Mouse (Mus musculus) myocyte (in vitro differentiated cells): ENCODE data around the gene 1700069L16Rik. TPM values are rescaled to one million over a fixed set of nuclear protein-coding genes. Genes with fewer than 3 reads are reported as not detected.

Experiments
- H3K27me3 ChIP-seq: one replicate; pipeline ENCODE4 v1.6.1; 2011; ENCODE audit not compliant: control insufficient read depth, insufficient read depth, insufficient read length
- H3K36me3 ChIP-seq: one replicate; pipeline ENCODE4 v1.6.1; 2011; ENCODE audit not compliant: control insufficient read depth, insufficient read depth
- H3K4me2 ChIP-seq: one replicate; pipeline ENCODE4 v1.6.1; 2011; ENCODE audit warnings: low read depth, control low read depth
- H3K4me3 ChIP-seq: one replicate; pipeline ENCODE4 v1.5.1; 2011; ENCODE audit warnings: mild to moderate bottlenecking, control low read depth, moderate library complexity
- H3K79me2 ChIP-seq: one replicate; pipeline ENCODE4 v1.6.1; 2011; ENCODE audit not compliant: control insufficient read depth, insufficient read depth
- H3ac ChIP-seq: one replicate; pipeline ENCODE4 v1.6.1; 2011; ENCODE audit not compliant: control insufficient read depth, insufficient read length
- CEBPB ChIP-seq: IDR thresholded peaks from 2 replicates; pipeline ENCODE4 v1.6.1; 2011; ENCODE audit warnings: mild to moderate bottlenecking, moderate library complexity; ENCODE audit not compliant: poor library complexity, insufficient read depth, severe bottlenecking
- E2F4 ChIP-seq: IDR thresholded peaks from one replicate; pipeline ENCODE4 v1.6.1; 2011; ENCODE audit warnings: mild to moderate bottlenecking, control low read depth, moderate library complexity; ENCODE audit not compliant: insufficient read depth
- MAX ChIP-seq: IDR thresholded peaks from one replicate; pipeline ENCODE4 v1.6.1; 2011; ENCODE audit warnings: low read depth, mild to moderate bottlenecking, control low read depth
- MYOD1 ChIP-seq, 3 experiments: IDR thresholded peaks; one replicate each; pipeline ENCODE4 v1.6.1; 2011; ENCODE audit warnings: control low read depth in 2 of 3, low read depth in 2 of 3, mild to moderate bottlenecking in 2 of 3, moderate library complexity in 1 of 3; ENCODE audit not compliant: insufficient read length in 2 of 3, control insufficient read depth in 1 of 3
- MYOG ChIP-seq, 3 experiments: IDR thresholded peaks; one replicate each; pipeline ENCODE4 v1.6.1; 2011; ENCODE audit warnings: control low read depth in 2 of 3, low read depth in 2 of 3, mild to moderate bottlenecking in 2 of 3; ENCODE audit not compliant: insufficient read length in 2 of 3, control insufficient read depth in 1 of 3, insufficient read depth in 1 of 3
- POLR2A ChIP-seq: IDR thresholded peaks from one replicate; pipeline ENCODE4 v1.6.1; 2011; ENCODE audit warnings: low read depth, mild to moderate bottlenecking, control low read depth, moderate library complexity; ENCODE audit not compliant: insufficient read length
- POLR2AphosphoS2 ChIP-seq: IDR thresholded peaks from one replicate; pipeline ENCODE4 v1.6.1; 2011; ENCODE audit warnings: low read depth, control low read depth; ENCODE audit not compliant: insufficient read length
- REST ChIP-seq: IDR thresholded peaks from one replicate; pipeline ENCODE4 v1.6.1; 2011; ENCODE audit warnings: mild to moderate bottlenecking, control low read depth, moderate library complexity; ENCODE audit not compliant: insufficient read depth, insufficient read length
- SRF ChIP-seq: IDR thresholded peaks from one replicate; pipeline ENCODE4 v1.6.1; 2011; ENCODE audit warnings: low read depth; ENCODE audit not compliant: control insufficient read depth, insufficient read length
- TCF12 ChIP-seq: IDR thresholded peaks from one replicate; pipeline ENCODE4 v1.6.1; 2011; ENCODE audit warnings: mild to moderate bottlenecking, control low read depth; ENCODE audit not compliant: poor library complexity, insufficient read depth, severe bottlenecking
- TCF3 ChIP-seq: IDR thresholded peaks from one replicate; pipeline ENCODE4 v1.6.1; 2011; ENCODE audit warnings: low read depth, control low read depth; ENCODE audit not compliant: insufficient read length
- USF1 ChIP-seq: IDR thresholded peaks from one replicate; pipeline ENCODE4 v1.6.1; 2011; ENCODE audit warnings: low read depth, mild to moderate bottlenecking, control low read depth, moderate library complexity
- polyA plus RNA-seq: library from polyadenylated mRNA; unstranded; fragments of >200 nt; fragmentation: generic; extraction: Trizol; gene quantifications from one replicate; pipeline ENCODE4 v1.2.1, GENCODE M21; 2012; ENCODE audit warnings: missing spikeins

The 1700069L16Rik gene
- polyA plus RNA-seq, 1 experiment: not detected

DNA sequence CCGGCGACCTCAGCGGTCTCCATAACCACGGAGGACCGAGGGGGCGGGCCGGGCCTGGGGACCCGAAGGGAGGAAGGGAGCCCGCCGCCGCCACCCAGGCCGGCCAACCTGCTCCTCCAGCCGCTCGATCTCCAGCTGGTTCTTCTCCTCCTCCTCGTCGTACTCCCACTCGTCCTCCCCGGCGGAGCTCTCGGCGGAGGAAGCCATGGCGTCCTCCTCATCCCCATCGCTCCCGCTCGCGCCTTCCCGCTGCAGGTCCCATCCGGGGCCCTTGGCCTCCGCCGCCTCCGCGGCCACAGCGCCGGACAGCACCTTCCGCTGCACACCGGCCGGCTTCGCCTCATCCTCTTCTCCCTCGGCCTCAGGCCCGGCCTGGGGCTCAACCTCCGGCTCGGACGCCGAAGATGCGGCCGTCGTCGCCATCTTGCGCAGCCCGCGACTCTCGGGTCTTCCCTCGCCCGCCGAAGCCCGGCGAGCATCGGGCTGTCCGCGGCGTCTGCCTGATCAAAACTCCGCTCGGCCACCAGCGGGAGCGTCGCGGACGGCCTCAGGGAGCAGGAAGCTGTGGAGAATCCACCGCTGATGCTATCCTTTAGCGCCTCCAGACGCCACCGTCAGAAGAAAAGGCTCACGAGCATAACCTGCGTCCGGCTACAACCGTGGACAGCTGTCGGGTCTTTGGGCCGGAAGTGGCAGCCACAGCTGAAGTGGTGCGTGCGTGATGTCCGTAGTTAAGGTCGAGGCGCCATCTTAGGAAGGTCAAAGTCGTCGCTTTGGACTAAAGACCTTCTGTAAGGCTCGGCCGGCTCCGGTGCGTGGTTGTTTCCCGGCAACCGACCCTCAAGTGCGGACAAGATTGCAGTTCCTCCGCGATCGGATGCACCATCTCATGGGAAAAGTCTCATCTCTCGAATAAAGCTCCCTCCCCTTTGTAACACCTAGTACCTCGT, 46.9 kb upstream of the 1700069L16Rik start:
- peak overlapping the region; percentile 48 for H3ac ChIP-seq
- H3K27me3 ChIP-seq: no peaks in the 10 kb centered on the region
- no peaks in the 10 kb centered on the region for H3K36me3 ChIP-seq
- H3K79me2 ChIP-seq: peaks cover 61% of the 10 kb centered on the region
- H3K4me3 ChIP-seq: peak overlapping the region; percentile 62
- peak overlapping the region; percentile 98 for H3K4me2 ChIP-seq
- peak; percentile 98 for TF ChIP-seq MAX
- TF ChIP-seq E2F4: no peak
- no peak for TF ChIP-seq TCF3
- TF ChIP-seq MYOD1 (IDR thresholded peaks at IDR 0.05; ENCODE audit: control insufficient read depth in 1 of 3, insufficient read length in 2 of 3, low read depth in 2 of 3): peak in 2 of 3 experiments; percentile 74 to 78
- TF ChIP-seq POLR2AphosphoS2: no peak
- peak; percentile 42 for TF ChIP-seq SRF
- peak in 2 of 3 experiments; percentile 61 to 74 for TF ChIP-seq MYOG (IDR thresholded peaks at IDR 0.05; ENCODE audit: control insufficient read depth in 1 of 3, insufficient read depth in 1 of 3, insufficient read length in 2 of 3, low read depth in 2 of 3)
- TF ChIP-seq REST: no peak
- TF ChIP-seq TCF12: no peak
- TF ChIP-seq CEBPB: no peak
- TF ChIP-seq POLR2A: peak; percentile 70
- TF ChIP-seq USF1: no peak

DNA sequence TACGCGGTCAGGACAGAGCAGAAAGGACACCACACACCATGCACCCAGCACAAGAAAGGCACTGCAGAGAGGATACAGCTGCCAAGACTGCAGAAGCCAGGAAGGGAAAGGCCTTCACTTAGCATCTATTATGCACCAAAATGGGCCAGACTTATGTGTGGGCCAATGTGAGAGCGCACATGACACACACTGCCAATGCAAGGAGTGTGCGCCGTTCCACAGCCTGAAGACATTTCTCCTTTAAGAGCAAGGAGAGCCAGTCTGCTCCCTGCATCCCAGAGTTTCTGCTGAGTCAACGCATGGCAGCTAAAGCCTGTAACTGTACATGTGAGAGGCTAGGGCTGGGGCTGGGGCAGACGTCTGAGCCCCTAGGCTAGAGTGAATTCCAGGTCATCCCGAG, 44.2 kb upstream of the 1700069L16Rik start:
- Histone ChIP-seq H3ac (no peak overlapping the region), H3K27me3 (no peaks in the 10 kb centered on the region), H3K36me3 (no peaks in the 10 kb centered on the region), H3K79me2 (peaks cover 79% of the 10 kb centered on the region), H3K4me2 (no peak overlapping the region), H3K4me3 (no peak overlapping the region)
- no peak for TF ChIP-seq REST
- TF ChIP-seq USF1: no peak
- no peak for TF ChIP-seq CEBPB
- TF ChIP-seq E2F4: no peak
- no peak for TF ChIP-seq TCF12
- no peak for TF ChIP-seq TCF3
- TF ChIP-seq MYOD1 (IDR thresholded peaks at IDR 0.05; ENCODE audit: control insufficient read depth in 1 of 3, insufficient read length in 2 of 3, low read depth in 2 of 3): no peak
- no peak for TF ChIP-seq SRF
- TF ChIP-seq MAX: no peak
- no peak for TF ChIP-seq POLR2A
- TF ChIP-seq MYOG (IDR thresholded peaks at IDR 0.05; ENCODE audit: control insufficient read depth in 1 of 3, insufficient read depth in 1 of 3, insufficient read length in 2 of 3, low read depth in 2 of 3): no peak
- no peak for TF ChIP-seq POLR2AphosphoS2

DNA sequence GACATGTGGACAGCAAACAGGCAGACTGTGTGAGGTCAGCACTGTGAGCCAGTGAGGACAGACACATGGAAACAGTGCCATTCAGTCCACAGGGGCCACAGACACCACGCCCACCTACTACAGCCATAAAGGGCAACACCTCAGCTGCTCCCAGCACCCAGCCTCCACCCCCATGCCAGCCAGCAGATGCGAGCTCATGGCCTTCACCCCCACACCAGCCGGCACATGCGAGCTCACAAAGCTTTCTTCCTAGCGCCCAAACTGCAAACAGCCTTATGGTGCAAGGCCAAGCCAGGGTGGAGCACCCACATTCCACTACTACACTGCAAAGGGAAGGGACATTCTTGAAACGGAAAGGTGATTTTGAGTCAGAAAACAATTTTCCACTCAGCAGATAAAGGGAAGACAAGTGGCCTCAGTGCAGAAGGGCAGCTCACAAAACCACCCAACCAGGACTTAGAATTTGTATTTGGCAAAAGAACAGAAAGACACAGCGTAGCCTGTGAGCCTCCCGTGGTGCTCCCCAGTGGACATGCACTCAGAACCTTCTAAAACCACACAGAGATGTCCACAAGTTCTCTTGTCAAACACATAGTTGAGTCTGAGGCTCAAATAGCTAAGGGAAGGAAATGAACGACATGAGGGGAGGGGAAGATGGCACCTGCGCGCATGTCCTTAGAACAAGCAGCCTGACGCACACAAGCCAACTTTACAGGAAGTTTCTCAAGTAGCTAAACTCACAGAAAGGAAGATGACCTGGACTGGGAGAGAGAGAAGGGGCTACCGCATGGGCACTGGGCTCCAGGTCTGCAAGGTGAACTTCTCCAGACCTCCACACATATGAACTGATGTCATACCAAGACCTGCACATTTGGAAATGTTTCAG, 41.3 kb upstream of the 1700069L16Rik start:
- Histone ChIP-seq H3K79me2 (peaks cover 80% of the 10 kb centered on the region), H3K27me3 (no peaks in the 10 kb centered on the region)
- TF ChIP-seq MYOG (IDR thresholded peaks at IDR 0.05; ENCODE audit: control insufficient read depth in 1 of 3, insufficient read depth in 1 of 3, insufficient read length in 2 of 3, low read depth in 2 of 3): peak in 2 of 3 experiments; percentile 82 to 89
- peak; percentile 79 for TF ChIP-seq SRF
- TF ChIP-seq MYOD1 (IDR thresholded peaks at IDR 0.05; ENCODE audit: control insufficient read depth in 1 of 3, insufficient read length in 2 of 3, low read depth in 2 of 3): peak in 2 of 3 experiments; percentile 66 to 93
- TF ChIP-seq CEBPB: no peak

DNA sequence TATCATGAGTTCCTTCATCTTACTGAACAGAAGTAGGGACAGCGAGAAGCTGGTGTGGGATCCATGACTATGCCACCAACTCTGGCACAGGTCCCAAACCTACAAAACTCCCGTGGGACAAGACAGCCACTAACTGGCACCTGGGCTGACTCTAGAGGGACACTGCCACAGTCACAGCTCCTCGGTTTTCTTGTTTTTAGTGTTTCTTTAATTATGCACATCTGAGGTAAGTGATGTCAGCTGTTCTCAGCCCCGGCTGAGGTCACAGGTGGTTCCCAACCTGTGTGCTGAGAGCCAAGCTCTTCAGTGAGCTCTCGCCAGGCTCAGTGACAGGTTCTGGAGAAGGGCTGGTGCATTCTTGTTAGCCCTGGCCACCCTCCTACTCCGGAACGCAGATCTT, 39.9 kb upstream of the 1700069L16Rik start:
- TF ChIP-seq POLR2A (no peak), MYOD1 (IDR thresholded peaks at IDR 0.05; ENCODE audit: control insufficient read depth in 1 of 3, insufficient read length in 2 of 3, low read depth in 2 of 3) (no peak), REST (no peak), E2F4 (no peak)
- no peak overlapping the region for H3ac ChIP-seq
- peaks cover 5% of the 10 kb centered on the region for H3K36me3 ChIP-seq
- H3K27me3 ChIP-seq: no peaks in the 10 kb centered on the region
- peaks cover 65% of the 10 kb centered on the region for H3K79me2 ChIP-seq
- H3K4me2 ChIP-seq: no peak overlapping the region
- no peak overlapping the region for H3K4me3 ChIP-seq

More for the DNA sequence above, 41.3 kb upstream of the 1700069L16Rik start:
- H3K4me3 ChIP-seq: no peak overlapping the region
- H3K36me3 ChIP-seq: peaks cover 5% of the 10 kb centered on the region
- peak overlapping the region; percentile 45 for H3K4me2 ChIP-seq
- no peak overlapping the region for H3ac ChIP-seq
